Mouse (Mus musculus) regulatory T cell (primary cell): ENCODE data around the gene Card6.

Experiments
- in situ Hi-C: fragments of 300-600 bp; cut with MboI, MseI; formaldehyde crosslinking; loops from one replicate; pipeline ENCODE4 v1.15.1; 2025; ENCODE audit warnings: high pct_unique_total_duplicates

The Card6 gene

GRCm38 (mm10) chr15:5130887-5131668 lies 22.7 kb upstream of the Card6 start:
- in situ Hi-C loops: loop anchor here (10.0 kb wide), 1 partner anchor 1474 kb away; no protein-coding TSS in a partner anchor

DNA sequence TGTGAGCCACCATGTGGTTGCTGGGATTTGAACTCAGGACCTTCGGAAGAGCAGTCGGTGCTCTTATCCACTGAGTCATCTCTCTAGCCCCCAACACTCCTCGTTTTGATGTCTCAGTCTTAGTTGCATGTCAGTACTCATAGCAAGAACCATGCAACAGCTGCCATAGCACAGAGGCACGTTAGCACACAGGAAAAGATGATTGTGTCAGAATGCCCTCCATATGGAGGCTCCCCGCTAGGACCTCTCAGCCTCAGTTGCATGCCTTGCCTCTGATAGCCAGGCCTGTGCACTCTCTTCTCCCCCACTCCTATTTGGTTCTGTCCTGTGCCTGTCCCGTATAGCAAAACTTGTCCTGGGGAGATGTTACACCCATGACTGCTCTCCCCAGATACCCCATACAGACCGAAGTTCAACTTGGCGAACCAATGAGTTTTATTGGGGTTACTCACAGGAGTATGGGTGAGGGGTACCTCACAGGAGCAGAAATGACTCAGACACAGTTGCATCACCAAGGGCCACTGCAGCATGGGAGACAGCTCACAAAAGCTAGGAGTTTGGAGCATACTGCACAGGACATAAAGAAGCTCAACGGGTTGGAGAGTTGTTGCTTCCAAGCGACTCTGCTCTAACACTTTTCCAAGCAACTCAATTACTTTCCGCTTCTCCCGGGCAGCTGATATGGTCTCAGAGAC lies 20.9 kb upstream of the Card6 start:
- in situ Hi-C loops: no loop called here

- in situ Hi-C loops: no loop called here
Observed at GRCm38 (mm10) chr15:5128176-5128940, 20.0 kb upstream of the Card6 start.

DNA sequence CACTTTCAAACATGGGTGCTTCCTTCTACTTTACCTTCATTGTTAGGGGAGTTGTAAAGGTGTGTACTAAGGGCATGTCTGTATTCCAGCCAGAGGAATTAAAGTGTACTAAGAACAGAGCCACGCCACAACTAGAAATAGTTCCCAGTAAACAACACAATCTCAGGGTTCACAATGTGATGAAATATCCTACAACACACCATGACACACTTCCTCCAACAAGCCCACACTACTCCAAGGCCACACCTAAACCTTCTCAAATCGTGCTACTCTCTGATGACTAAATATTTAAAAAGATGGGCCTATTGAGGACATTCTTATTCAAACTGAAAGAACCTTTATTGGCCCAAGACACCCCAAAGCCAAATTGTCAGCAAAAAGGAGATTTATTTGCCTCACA lies 19.1 kb upstream of the Card6 start:
- in situ Hi-C loops: no loop called here

- in situ Hi-C loops: no loop called here
Observed at GRCm38 (mm10) chr15:5126456-5126855, 18.1 kb upstream of the Card6 start.

- in situ Hi-C loops: no loop called here
Observed at GRCm38 (mm10) chr15:5121535-5122313, 13.4 kb upstream of the Card6 start.

DNA sequence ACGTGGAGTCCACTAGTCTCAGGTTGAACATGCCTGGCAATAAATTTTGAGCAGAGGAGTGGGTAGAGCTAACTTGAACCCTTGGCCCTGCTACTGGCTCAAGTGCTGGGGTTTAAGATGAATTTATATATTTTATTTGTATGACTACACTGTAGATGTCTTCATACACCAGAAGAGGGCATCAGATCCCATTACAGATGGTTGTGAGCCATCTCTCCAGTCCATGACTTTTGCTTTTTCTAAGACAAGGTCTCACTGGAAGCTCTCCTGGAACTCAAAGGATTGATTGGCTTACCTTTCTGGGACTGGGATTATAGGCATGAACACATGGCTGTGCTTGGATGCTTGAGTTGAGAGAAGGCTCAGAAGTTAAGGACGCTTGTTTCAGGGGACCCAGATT lies 11.4 kb upstream of the Card6 start:
- in situ Hi-C loops: no loop called here

DNA sequence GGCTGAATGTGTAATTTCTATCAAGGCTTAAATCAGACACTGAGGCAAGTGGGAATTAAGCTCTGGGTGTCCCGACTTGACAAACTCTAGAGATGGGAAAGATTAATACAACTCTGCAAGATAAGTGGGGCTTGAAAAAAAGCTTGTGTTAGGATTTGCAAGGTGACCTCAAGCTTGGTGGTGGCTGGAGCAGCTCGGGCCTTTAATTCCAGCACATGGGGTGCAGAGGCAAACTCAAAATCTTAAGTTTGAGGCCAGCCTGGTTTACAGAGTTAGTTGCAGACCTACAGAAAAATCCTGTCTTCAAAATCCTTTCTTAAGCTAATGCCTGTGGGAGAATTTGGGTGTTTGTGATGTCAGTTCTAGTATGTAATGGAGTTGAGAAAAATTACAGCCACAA lies 10.9 kb upstream of the Card6 start:
- in situ Hi-C loops: no loop called here

GRCm38 (mm10) chr15:5118626-5119025 lies 10.3 kb upstream of the Card6 start:
- in situ Hi-C loops: no loop called here

- in situ Hi-C loops: no loop called here
Observed at GRCm38 (mm10) chr15:5117031-5117601, 8.8 kb upstream of the Card6 start.

GRCm38 (mm10) chr15:5116270-5117030 lies 8.1 kb upstream of the Card6 start, which contains the start of gene Rpl37:
Gene Rpl37 (plus strand): TSS chr15:5116645.
- in situ Hi-C loops: no loop called here

GRCm38 (mm10) chr15:5115173-5115572 lies 6.8 kb upstream of the Card6 start:
- in situ Hi-C loops: no loop called here

GRCm38 (mm10) chr15:5112651-5113050 lies 4.3 kb upstream of the Card6 start:
- in situ Hi-C loops: no loop called here

GRCm38 (mm10) chr15:5108655-5109040 lies 309 bp upstream of the Card6 start:
- in situ Hi-C loops: no loop called here

- in situ Hi-C loops: no loop called here
Observed at GRCm38 (mm10) chr15:5106293-5106692, 2.0 kb downstream of the Card6 start.

DNA sequence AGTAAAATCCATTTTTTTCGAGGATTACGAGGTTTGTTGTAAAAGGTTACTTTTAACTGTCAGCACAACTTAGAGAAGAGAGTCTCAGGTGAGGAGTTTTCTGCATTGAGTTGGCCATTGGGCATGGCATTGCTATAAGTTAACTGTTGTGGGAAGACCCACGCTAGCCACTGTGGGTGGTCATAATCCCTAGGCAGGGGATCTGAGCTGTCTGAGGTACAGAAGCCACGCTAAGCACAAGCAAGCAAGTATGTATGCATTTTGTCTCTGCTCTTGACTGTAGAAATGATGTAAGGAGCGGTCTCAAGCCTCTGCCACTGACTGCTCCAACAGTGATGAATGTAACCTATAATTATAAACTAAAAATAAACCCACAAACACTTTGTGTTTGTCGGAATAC lies 2.4 kb downstream of the Card6 start:
- in situ Hi-C loops: no loop called here

- in situ Hi-C loops: no loop called here
Observed at GRCm38 (mm10) chr15:5102312-5102711, 6.0 kb downstream of the Card6 start.

DNA sequence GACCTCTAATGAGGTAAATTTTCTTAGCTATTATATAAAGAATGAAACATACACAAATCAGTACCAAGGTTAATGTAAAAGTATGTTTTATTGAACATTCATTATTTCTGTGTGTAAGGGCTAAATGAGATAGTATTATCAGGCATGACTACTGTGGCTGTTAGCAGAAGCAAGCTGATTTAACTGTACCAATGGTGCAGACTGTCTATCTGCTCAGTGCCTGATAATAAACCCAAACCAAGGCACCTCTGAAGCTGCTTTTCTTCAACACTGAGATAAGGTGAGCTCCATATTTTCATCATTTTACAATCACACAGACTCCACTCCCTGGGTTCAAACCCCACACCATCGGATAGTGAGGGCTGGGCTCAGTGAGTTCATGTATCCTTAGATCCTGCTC lies 11.0 kb downstream of the Card6 start:
- in situ Hi-C loops: no loop called here

GRCm38 (mm10) chr15:5095534-5096301 lies 12.6 kb downstream of the Card6 start:
- in situ Hi-C loops: no loop called here

- in situ Hi-C loops: no loop called here
Observed at GRCm38 (mm10) chr15:5090131-5090530, 18.2 kb downstream of the Card6 start.
